Mouse (Mus musculus) mouse trophoblast stem cell (cell line): ENCODE data around the gene Msn.

Source experiments
- in situ Hi-C, 2 experiments: fragments of 300-500 bp; cut with MseI, MboI; formaldehyde crosslinking; loops; 2 replicates in 1 of 2; 3 replicates in 1 of 2; pipeline ENCODE4 v1.15.1; 2025

The Msn gene

GRCm38 (mm10) chrX:96095509-96096499, at the start of gene Msn:
Gene Msn (plus strand): TSS chrX:96096042.
- in situ Hi-C loops, result no loop called here

- in situ Hi-C loops, result no loop called here
These were observed 43.0 kb upstream of the Msn start for GRCm38 (mm10) chrX:96052798-96053197.

- in situ Hi-C loops, result no loop called here
These were observed 18.1 kb upstream of the Msn start for GRCm38 (mm10) chrX:96077747-96078146.

GRCm38 (mm10) chrX:96086259-96086658, 9.6 kb upstream of the Msn start:
- in situ Hi-C loops, result no loop called here

- in situ Hi-C loops, result no loop called here
These were observed 820 bp downstream of the Msn start for GRCm38 (mm10) chrX:96096513-96097210.

GRCm38 (mm10) chrX:96097491-96097970, 1.7 kb downstream of the Msn start:
- in situ Hi-C loops, result no loop called here

- in situ Hi-C loops, result no loop called here
These were observed 3.2 kb downstream of the Msn start for GRCm38 (mm10) chrX:96099003-96099402.

GRCm38 (mm10) chrX:96107427-96108291, 11.8 kb downstream of the Msn start:
- in situ Hi-C loops, result no loop called here

GRCm38 (mm10) chrX:96113106-96113634, 17.3 kb downstream of the Msn start:
- in situ Hi-C loops, result no loop called here

GRCm38 (mm10) chrX:96115501-96115900, 19.7 kb downstream of the Msn start:
- in situ Hi-C loops, result no loop called here

- in situ Hi-C loops, result no loop called here
These were observed 21.5 kb downstream of the Msn start for GRCm38 (mm10) chrX:96117366-96117765.

- in situ Hi-C loops, result no loop called here
These were observed 24.2 kb downstream of the Msn start for GRCm38 (mm10) chrX:96119997-96120396.

GRCm38 (mm10) chrX:96121912-96122311, 26.1 kb downstream of the Msn start:
- in situ Hi-C loops, result no loop called here

- in situ Hi-C loops, result no loop called here
These were observed 31.0 kb downstream of the Msn start for GRCm38 (mm10) chrX:96126803-96127202.

GRCm38 (mm10) chrX:96130139-96130538, 34.3 kb downstream of the Msn start:
- in situ Hi-C loops, result no loop called here

- in situ Hi-C loops, result no loop called here
These were observed 34.8 kb downstream of the Msn start for GRCm38 (mm10) chrX:96130663-96131062.

- in situ Hi-C loops, result no loop called here
These were observed 37.4 kb downstream of the Msn start for GRCm38 (mm10) chrX:96133260-96133659.

- in situ Hi-C loops, result no loop called here
These were observed 38.4 kb downstream of the Msn start for GRCm38 (mm10) chrX:96134243-96134661.

GRCm38 (mm10) chrX:96134840-96135580, 39.2 kb downstream of the Msn start:
- in situ Hi-C loops, result no loop called here

GRCm38 (mm10) chrX:96135581-96135980, 39.7 kb downstream of the Msn start:
- in situ Hi-C loops, result no loop called here

- in situ Hi-C loops, result no loop called here
These were observed 43.4 kb downstream of the Msn start for GRCm38 (mm10) chrX:96139262-96139661.
